Mouse (Mus musculus) cerebral cortex, adult 2 months (tissue): ENCODE data around the gene Maea.

ENCODE experiments used
- WGBS: fragments of 180-500 bp; shearing (Covaris S2); methylation state at CpG from one replicate; pipeline ENCODE4 v1.1.7; 2018; 5-methylcytosine and 5-hydroxymethylcytosine counted together

Maea gene

GRCm38 (mm10) chr5:33335273-33335976, at the start of gene Maea:
Maea (plus strand) TSS chr5:33335509.
- WGBS: 1% methylated on average over 71 of the region's 71 CpGs

GRCm38 (mm10) chr5:33293796-33294430, 41.4 kb upstream of the Maea start:
- 75% methylated on average over 16 of the region's 16 CpGs for WGBS

GRCm38 (mm10) chr5:33297164-33297563, 38.1 kb upstream of the Maea start:
- 72% methylated on average over 6 of the region's 6 CpGs for WGBS

GRCm38 (mm10) chr5:33301801-33302200, 33.5 kb upstream of the Maea start:
- 85% methylated on average over 2 of the region's 2 CpGs for WGBS

GRCm38 (mm10) chr5:33310704-33311462, 24.4 kb upstream of the Maea start:
- WGBS: 80% methylated on average over 3 of the region's 3 CpGs

GRCm38 (mm10) chr5:33312192-33312591, 23.1 kb upstream of the Maea start:
- WGBS: 73% methylated on average over 7 of the region's 7 CpGs

GRCm38 (mm10) chr5:33324491-33324890, 10.8 kb upstream of the Maea start:
- 44% methylated on average over 2 of the region's 2 CpGs for WGBS

GRCm38 (mm10) chr5:33334381-33335272, 682 bp upstream of the Maea start:
- 18% methylated on average over 18 of the region's 18 CpGs for WGBS

- 2% methylated on average over 30 of the region's 31 CpGs for WGBS
Observed at GRCm38 (mm10) chr5:33335977-33336360, 660 bp downstream of the Maea start.

GRCm38 (mm10) chr5:33337206-33337605, 1.9 kb downstream of the Maea start:
- 65% methylated on average over 8 of the region's 8 CpGs for WGBS

- 86% methylated on average over 6 of the region's 6 CpGs for WGBS
Observed at GRCm38 (mm10) chr5:33341165-33341564, 5.9 kb downstream of the Maea start.

- 69% methylated on average over 3 of the region's 3 CpGs for WGBS
Observed at GRCm38 (mm10) chr5:33342248-33342647, 6.9 kb downstream of the Maea start.

GRCm38 (mm10) chr5:33344070-33344469, 8.8 kb downstream of the Maea start:
- WGBS: 91% methylated on average over 3 of the region's 3 CpGs

GRCm38 (mm10) chr5:33347620-33348019, 12.3 kb downstream of the Maea start:
- 44% methylated on average over 3 of the region's 3 CpGs for WGBS

- WGBS: 97% methylated on average over 5 of the region's 5 CpGs
Observed at GRCm38 (mm10) chr5:33349205-33349604, 13.9 kb downstream of the Maea start.

GRCm38 (mm10) chr5:33349706-33350105, 14.4 kb downstream of the Maea start:
- WGBS: 39% methylated on average over 4 of the region's 4 CpGs

GRCm38 (mm10) chr5:33351556-33352272, 16.4 kb downstream of the Maea start:
- 48% methylated on average over 3 of the region's 3 CpGs for WGBS

- 52% methylated on average over 8 of the region's 8 CpGs for WGBS
Observed at GRCm38 (mm10) chr5:33352273-33352645, 16.9 kb downstream of the Maea start.

GRCm38 (mm10) chr5:33353011-33353410, 17.7 kb downstream of the Maea start:
- WGBS: 86% methylated on average over 3 of the region's 3 CpGs

GRCm38 (mm10) chr5:33357494-33357893, 22.2 kb downstream of the Maea start:
- WGBS: 65% methylated on average over 1 of the region's 1 CpGs

- WGBS: 72% methylated on average over 4 of the region's 4 CpGs
Observed at GRCm38 (mm10) chr5:33358467-33358866, 23.2 kb downstream of the Maea start.
